Mouse (Mus musculus): ENCODE results near the gene Tmem269. TPM values are rescaled to one million over a fixed set of nuclear protein-coding genes. Genes with fewer than 3 reads are reported as not detected.

The Tmem269 gene
- 0.56 and 0.60 TPM in 2 replicates for polyA plus RNA-seq (2012; rRNA removed)

GRCm38 (mm10) chr4:119218169-119218568 lies at the start of gene Tmem269:
Gene Tmem269 (minus strand): TSS chr4:119218217.

GRCm38 (mm10) chr4:119255351-119255750 lies 37.3 kb upstream of the Tmem269 start, which contains the start of gene Cldn19:
Gene Cldn19 (plus strand): TSS chr4:119255414.

GRCm38 (mm10) chr4:119232410-119233255 lies 14.6 kb upstream of the Tmem269 start, which contains the start of the genes AU022252 and P3h1:
Gene AU022252 (minus strand): TSS chr4:119232712.
Gene P3h1 (plus strand): TSS chr4:119232915.

DNA sequence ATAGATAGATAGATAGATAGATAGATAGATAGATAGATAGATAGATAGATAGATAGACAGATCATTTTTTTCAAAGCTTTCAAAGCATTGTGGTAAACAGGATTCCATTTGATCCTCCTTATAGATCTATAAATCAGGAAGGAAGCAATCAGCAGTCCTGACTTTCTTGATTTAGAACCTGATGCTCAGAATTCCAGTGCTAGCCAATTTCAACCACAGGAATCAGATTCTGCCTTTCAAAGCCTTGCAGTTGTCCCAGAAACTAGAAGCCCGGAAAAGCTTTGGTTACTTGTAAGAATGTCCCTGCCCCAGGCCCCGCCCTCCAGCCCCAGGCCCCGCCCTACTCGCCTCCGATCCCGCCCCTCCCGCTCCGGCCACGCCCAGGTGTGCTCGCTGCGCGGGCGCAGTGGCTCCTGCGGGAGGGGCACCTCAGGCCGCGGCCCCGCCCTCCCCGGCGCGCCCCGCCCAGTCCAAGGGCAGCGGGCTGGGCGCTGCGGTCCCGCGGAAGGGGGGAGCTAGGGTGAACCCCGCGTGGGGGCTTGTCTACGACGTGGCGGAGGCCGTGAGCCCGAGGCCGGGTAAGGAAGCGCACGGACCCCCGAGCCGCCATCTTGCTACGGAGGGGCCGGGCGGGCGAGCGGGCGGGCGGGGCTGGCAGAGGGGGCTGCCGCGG lies 23.0 kb downstream of the Tmem269 start, which contains the start of gene Svbp:
Gene Svbp, plus strand, starts transcription at position 398 of the 673 bp plus-strand sequence.

GRCm38 (mm10) chr4:119189864-119190263 lies 28.2 kb downstream of the Tmem269 start, which contains the start of gene Ermap:
Gene Ermap (minus strand): TSS chr4:119190011.

GRCm38 (mm10) chr4:119173851-119174453 lies 44.1 kb downstream of the Tmem269 start, which contains the start of gene Zfp691:
Gene Zfp691 (minus strand): TSS chr4:119174195.

Other genes starting within 250 kb of the Tmem269 start
- gene Slc2a1, start 109.5 kb downstream of the Tmem269 start, polyA plus RNA-seq (2012; rRNA removed), result 64.7 and 77.2 TPM in 2 replicates
- 4.2 and 5.2 TPM in 2 replicates for gene Zfp691, start 44.0 kb downstream of the Tmem269 start, polyA plus RNA-seq (2012; rRNA removed)
- gene Ermap, start 28.2 kb downstream of the Tmem269 start, polyA plus RNA-seq (2012; rRNA removed), result 0.45 and 0.51 TPM in 2 replicates
- gene Svbp, start 22.9 kb downstream of the Tmem269 start, polyA plus RNA-seq (2012; rRNA removed), result 152 and 154 TPM in 2 replicates
- 15.4 and 16.3 TPM in 2 replicates for gene AU022252, start 14.5 kb upstream of the Tmem269 start, polyA plus RNA-seq (2012; rRNA removed)
- 20.6 and 24.2 TPM in 2 replicates for gene P3h1, start 14.7 kb upstream of the Tmem269 start, polyA plus RNA-seq (2012; rRNA removed)
- 0.56 and 1.1 TPM in 2 replicates for gene Cldn19, start 37.2 kb upstream of the Tmem269 start, polyA plus RNA-seq (2012; rRNA removed)
- 777 and 833 TPM in 2 replicates for gene Ybx1, start 76.4 kb upstream of the Tmem269 start, polyA plus RNA-seq (2012; rRNA removed)
- 53.0 and 55.8 TPM in 2 replicates for gene Ppih, start 102.3 kb upstream of the Tmem269 start, polyA plus RNA-seq (2012; rRNA removed)
- gene Ccdc30, start 197.3 kb upstream of the Tmem269 start, polyA plus RNA-seq (2012; rRNA removed), result 13.4 and 13.5 TPM in 2 replicates
- 10.5 and 10.8 TPM in 2 replicates for gene Ppcs, start 204.2 kb upstream of the Tmem269 start, polyA plus RNA-seq (2012; rRNA removed)
- gene Zmynd12, start 204.6 kb upstream of the Tmem269 start, polyA plus RNA-seq (2012; rRNA removed), result 0.25 and 0.44 TPM in 2 replicates